Comparison of ENCODE assay signal across 10 mouse cellular contexts in genomic region chr1:127011901-127012300, GRCm38 (mm10).
DNase-seq lines count a peak whose midpoint lies in the region; ATAC-seq and TF ChIP-seq lines count a peak whose summit lies in the region.
"Had no signal": no experiment of that assay in that cellular context is flagged by ENCODE, and none has a peak within 500 bp of the region (broad histone marks: within the 10 kb centered on the region; RNA-seq: fewer than 3 reads in every experiment).

No protein-coding gene starts in this region.

- H3K9ac ChIP-seq in kidney, embryonic 14.5 days (ENCODE audit: low read depth, low read length) = no peak overlapping the region
- H3K9ac ChIP-seq in ES-E14 (ENCODE audit: insufficient read depth, low read depth, low read length, poor library complexity, severe bottlenecking) = no peak overlapping the region
- no peak overlapping the region for H3K9ac ChIP-seq in lung, postnatal 0 days (replicated peaks; ENCODE audit: low read depth)
- H3K9ac ChIP-seq: embryonic facial prominence, embryonic 15.5 days had no signal

- H3K36me3 ChIP-seq in kidney, embryonic 14.5 days (ENCODE audit: control insufficient read depth, insufficient read depth, low read length) = no peaks in the 10 kb centered on the region
- H3K36me3 ChIP-seq in ES-E14 (ENCODE audit: control insufficient read depth, insufficient read depth, low read length, poor library complexity, severe bottlenecking) = no peaks in the 10 kb centered on the region
- H3K36me3 ChIP-seq in lung, postnatal 0 days (ENCODE audit: insufficient read depth, low read length) = no peaks in the 10 kb centered on the region
- H3K36me3 ChIP-seq in midbrain, embryonic 10.5 days = no peaks in the 10 kb centered on the region
- H3K36me3 ChIP-seq: embryonic facial prominence, embryonic 15.5 days had no signal

- ATAC-seq in kidney, embryonic 14.5 days (ENCODE audit: low FRiP score, low TSS enrichment) = no peak
- no peak for ATAC-seq in lung, postnatal 0 days
- ATAC-seq: intestine, embryonic 16.5 days had no signal

- no peak overlapping the region for H3K27ac ChIP-seq in kidney, embryonic 14.5 days (ENCODE audit: low read depth, low read length)
- H3K27ac ChIP-seq in ES-E14 (ENCODE audit: insufficient read depth, low read depth, low read length, poor library complexity, severe bottlenecking) = no peak overlapping the region
- H3K27ac ChIP-seq in lung, postnatal 0 days (ENCODE audit: low read length) = no peak overlapping the region
- no peak overlapping the region for H3K27ac ChIP-seq in midbrain, embryonic 10.5 days (replicated peaks)
- H3K27ac ChIP-seq: embryonic facial prominence, embryonic 15.5 days had no signal

- in situ Hi-C loops in ES-E14 (cut with MboI; ENCODE audit: low sequenced_read_pairs in 2 of 2, unreplicated experiment in 2 of 2) = loop anchor here in 1 of 2 experiments (25.0 kb wide), 1 partner anchor 450 kb away; no protein-coding TSS in a partner anchor

- no peaks in the 10 kb centered on the region for H3K9me3 ChIP-seq in kidney, embryonic 14.5 days (ENCODE audit: control insufficient read depth, low read length)
- H3K9me3 ChIP-seq in ES-E14 (ENCODE audit: control insufficient read depth, insufficient read depth, low read depth, low read length) = no peaks in the 10 kb centered on the region
- H3K9me3 ChIP-seq in lung, postnatal 0 days (ENCODE audit: low read length) = no peaks in the 10 kb centered on the region
- H3K9me3 ChIP-seq in midbrain, embryonic 10.5 days (replicated peaks) = no peaks in the 10 kb centered on the region
- H3K9me3 ChIP-seq: embryonic facial prominence, embryonic 15.5 days had no signal

- H3K4me1 ChIP-seq in kidney, embryonic 14.5 days (ENCODE audit: control insufficient read depth, insufficient read depth, low read length) = no peaks in the 10 kb centered on the region
- H3K4me1 ChIP-seq in ES-E14 (ENCODE audit: control insufficient read depth in 2 of 2, insufficient read depth in 2 of 2, low read length in 2 of 2, poor library complexity in 1 of 2) = no peaks in the 10 kb centered on the region
- H3K4me1 ChIP-seq in lung, postnatal 0 days (ENCODE audit: insufficient read depth, low read depth, low read length) = no peaks in the 10 kb centered on the region
- H3K4me1 ChIP-seq in midbrain, embryonic 10.5 days = peaks cover 12% of the 10 kb centered on the region

- H3K27me3 ChIP-seq in kidney, embryonic 14.5 days (ENCODE audit: control insufficient read depth, insufficient read depth, low read length) = no peaks in the 10 kb centered on the region
- H3K27me3 ChIP-seq in lung, postnatal 0 days (replicated peaks; ENCODE audit: insufficient read depth, low read length) = no peaks in the 10 kb centered on the region
- no peaks in the 10 kb centered on the region for H3K27me3 ChIP-seq in midbrain, embryonic 10.5 days (ENCODE audit: low read depth, poor library complexity, severe bottlenecking)
- H3K27me3 ChIP-seq: embryonic facial prominence, embryonic 15.5 days had no signal

- H3K4me2 ChIP-seq in kidney, embryonic 14.5 days (replicated peaks; ENCODE audit: low read depth, low read length) = no peak overlapping the region
- no peak overlapping the region for H3K4me2 ChIP-seq in lung, postnatal 0 days (replicated peaks; ENCODE audit: low read depth, low read length)
- H3K4me2 ChIP-seq: embryonic facial prominence, embryonic 15.5 days had no signal

- WGBS in kidney, embryonic 14.5 days = 71% methylated on average over 6 of the region's 6 CpGs
- WGBS in lung, postnatal 0 days = 53% methylated on average over 6 of the region's 6 CpGs
- 66% methylated on average over 6 of the region's 6 CpGs for WGBS in midbrain, embryonic 10.5 days

- H3K4me3 ChIP-seq in kidney, embryonic 14.5 days (ENCODE audit: low read length) = no peak overlapping the region
- H3K4me3 ChIP-seq in ES-E14 (ENCODE audit: insufficient read depth in 1 of 2, low read depth in 1 of 2, low read length in 2 of 2, poor library complexity in 1 of 2, severe bottlenecking in 1 of 2) = no peak overlapping the region
- H3K4me3 ChIP-seq in lung, postnatal 0 days (ENCODE audit: low read depth, low read length) = no peak overlapping the region
- no peak overlapping the region for H3K4me3 ChIP-seq in midbrain, embryonic 10.5 days
- H3K4me3 ChIP-seq: embryonic facial prominence, embryonic 15.5 days had no signal

- no peak for TF ChIP-seq EP300 in lung, postnatal 0 days (IDR thresholded peaks at IDR 0.05)

- TF ChIP-seq CTCF in lung, postnatal 0 days (IDR thresholded peaks at IDR 0.05) = peak; percentile 71

- DNase-seq in adrenal gland, postnatal 14 days = peak; percentile 33
- DNase-seq in adrenal gland, postnatal 36 days = no peak
- DNase-seq in kidney, adult 8-10 months = peak; percentile 33 to 35
- DNase-seq in ES-E14 (ENCODE audit: low read depth, low spot score) = no peak
- peak; percentile 32 for DNase-seq in lung, postnatal 0 days (ENCODE audit: low spot score)
- no peak for DNase-seq in urinary bladder, postnatal 25 days (ENCODE audit: low spot score)
- DNase-seq in midbrain, embryonic 10.5 days (ENCODE audit: low spot score) = no peak

TF ChIP-seq in ES-E14, 5 proteins besides CTCF, POLR2A, EP300 and RAD21:
- peak; percentile 55; the same call in 1 of the 2 replicates for TF ChIP-seq ZC3H11A (IDR thresholded peaks at IDR 0.05; ENCODE audit: borderline replicate concordance, low read depth, low read length)
- TF ChIP-seq MAFK (IDR thresholded peaks at IDR 0.05; ENCODE audit: insufficient read depth, low read depth, low read length) = no peak

Comparison
In these comparisons a context has a peak if more than half of its experiments do, and no peak if none do; other contexts are left out.
1. DNase-seq: peak in adrenal gland, postnatal 14 days (single experiment), kidney, adult 8-10 months (2 of 2) and lung, postnatal 0 days (single experiment); none in adrenal gland, postnatal 36 days (0 of 2), ES-E14 (single experiment), urinary bladder, postnatal 25 days (single experiment) and midbrain, embryonic 10.5 days (single experiment).